Mouse (Mus musculus): ENCODE data around the gene Pink1.

DNA sequence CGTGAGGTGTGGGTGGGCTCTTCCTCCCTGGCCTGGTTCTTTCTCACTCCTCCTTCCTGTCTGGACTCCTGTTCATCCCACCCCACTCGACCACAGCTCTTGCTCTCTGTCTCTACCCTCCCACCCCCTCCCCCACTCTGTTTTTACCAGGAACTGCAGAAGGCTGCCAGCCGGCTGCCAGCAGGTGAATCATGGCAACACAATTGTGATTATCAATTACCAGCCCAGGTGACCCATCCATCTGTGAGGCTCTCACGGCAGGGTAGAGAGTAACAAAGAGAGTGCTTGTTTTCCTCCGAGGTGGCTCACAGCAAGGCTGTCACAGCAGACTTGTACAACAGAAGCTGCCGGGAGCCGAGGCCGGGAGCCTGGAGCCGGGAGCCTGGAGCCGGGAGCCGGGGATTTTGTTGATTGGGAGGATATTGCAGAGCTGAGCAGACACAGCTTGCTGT is 35.3 kb upstream of the Pink1 start:
- TF ChIP-seq CTCF (IDR thresholded peaks at IDR 0.05; ENCODE audit: low read depth) (no peak), EP300 (IDR thresholded peaks at IDR 0.05; ENCODE audit: low read depth) (no peak)

Measured in liver, embryonic 14.5 days (tissue).